Mouse (Mus musculus) C2C12 (cell line): ENCODE measurements around the gene Srrm1. TPM values are rescaled to one million over a fixed set of nuclear protein-coding genes. Genes with fewer than 3 reads are reported as not detected.
A peak's percentile ranks its signal among the peaks of the same experiment; 100 is the strongest.

Experiments
- H3K27me3 ChIP-seq: one replicate; pipeline ENCODE4 v1.6.1; 2011; ENCODE audit not compliant: control insufficient read depth, insufficient read depth, insufficient read length
- H3K36me3 ChIP-seq: one replicate; pipeline ENCODE4 v1.6.1; 2011; ENCODE audit not compliant: control insufficient read depth, insufficient read depth
- H3K4me3 ChIP-seq: one replicate; pipeline ENCODE4 v1.5.1; 2011; ENCODE audit warnings: mild to moderate bottlenecking, control low read depth; ENCODE audit not compliant: poor library complexity, insufficient read depth, severe bottlenecking
- H3K79me2 ChIP-seq: one replicate; pipeline ENCODE4 v1.6.1; 2011; ENCODE audit not compliant: control insufficient read depth, insufficient read depth
- H3K79me3 ChIP-seq: one replicate; pipeline ENCODE4 v1.6.1; 2011; ENCODE audit warnings: low read depth, control low read depth
- H3ac ChIP-seq: one replicate; pipeline ENCODE3; 2011; ENCODE audit warnings: low read depth; ENCODE audit not compliant: control insufficient read depth, insufficient read length
- CEBPB ChIP-seq: IDR thresholded peaks from one replicate; pipeline ENCODE4 v1.6.1; 2011; ENCODE audit warnings: low read depth, mild to moderate bottlenecking, control low read depth, moderate library complexity
- CTCF ChIP-seq: IDR thresholded peaks from one replicate; pipeline ENCODE4 v1.5.1; 2011; ENCODE audit not compliant: control insufficient read depth, insufficient read depth, insufficient read length
- FOSL1 ChIP-seq: IDR thresholded peaks from one replicate; pipeline ENCODE4 v1.8.0; 2011; ENCODE audit warnings: mild to moderate bottlenecking, low read length; ENCODE audit not compliant: poor library complexity, insufficient read depth, severe bottlenecking
- MAX ChIP-seq: IDR thresholded peaks from one replicate; pipeline ENCODE4 v1.6.1; 2011; ENCODE audit warnings: mild to moderate bottlenecking, control low read depth
- MYOD1 ChIP-seq: IDR thresholded peaks from one replicate; pipeline ENCODE4 v1.6.1; 2011; ENCODE audit warnings: low read depth; ENCODE audit not compliant: control insufficient read depth, insufficient read length
- MYOG ChIP-seq: IDR thresholded peaks from one replicate; pipeline ENCODE4 v1.6.1; 2011; ENCODE audit not compliant: control insufficient read depth, insufficient read length; ENCODE audit errors: extremely low read depth
- USF1 ChIP-seq: IDR thresholded peaks from one replicate; pipeline ENCODE4 v1.6.1; 2011; ENCODE audit warnings: low read depth, mild to moderate bottlenecking, control low read depth, moderate library complexity
- long read RNA-seq, 2 experiments: library from polyadenylated mRNA; unstranded; transcript quantifications; one replicate each; pipeline ENCODE4 v2.0.0; 2019 to 2020
- polyA plus RNA-seq: library from polyadenylated mRNA; unstranded; fragments of >200 nt; fragmentation: generic; extraction: Trizol; gene quantifications from one replicate; pipeline ENCODE4 v1.2.1, GENCODE M21; 2012; ENCODE audit warnings: missing spikeins

Gene Srrm1
- 62.6 TPM for polyA plus RNA-seq
- long read RNA-seq, experiment 1, partial matches to known transcripts, result 42 of 49 reads
- long read RNA-seq, experiment 1, other reads (novel, unspliced or antisense), result 7 of 49 reads
- long read RNA-seq, experiment 2, partial matches to known transcripts, result 23 of 39 reads
- long read RNA-seq, experiment 2, other reads (novel, unspliced or antisense), result 9 of 39 reads

DNA sequence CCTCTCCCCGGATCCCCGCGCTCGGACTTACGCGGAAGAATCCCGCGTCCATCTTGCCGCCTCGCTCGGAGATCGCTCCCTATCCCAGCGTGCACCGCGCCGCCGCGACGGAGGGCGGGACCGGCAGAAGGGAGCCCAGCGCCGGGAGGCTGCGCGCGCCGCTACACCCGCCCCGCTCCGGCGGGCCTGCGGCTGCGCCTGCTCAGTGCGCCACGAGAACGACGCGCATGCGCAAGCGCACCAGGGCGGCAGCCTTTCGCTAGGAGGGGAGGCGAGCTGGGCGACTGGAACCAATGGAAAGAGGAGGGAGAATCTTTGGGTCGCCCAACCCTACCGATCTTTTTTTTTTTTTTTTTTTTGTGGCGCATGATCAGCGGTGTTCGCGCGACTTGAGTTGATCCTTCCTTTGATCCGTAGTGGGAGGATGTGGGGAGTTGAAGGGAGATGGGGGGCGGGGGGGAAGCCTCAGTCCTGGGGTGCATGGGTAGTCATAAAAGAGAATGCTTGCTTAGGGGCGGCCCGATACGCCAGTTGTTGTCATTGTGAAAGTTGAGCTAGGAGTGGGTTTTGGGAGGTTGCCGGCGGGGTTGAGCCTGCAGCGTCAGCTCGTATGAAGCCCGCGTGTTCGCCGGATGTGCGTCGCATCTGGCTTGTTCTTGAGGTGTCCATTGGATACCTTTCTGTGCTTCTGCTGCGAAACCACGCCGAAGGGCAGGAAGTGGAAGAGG, at the start of gene Srrm1:
Gene Srrm1 (minus strand): TSS at position 256 of the 728 bp plus-strand sequence.
- H3K79me2 ChIP-seq, result peaks cover 49% of the 10 kb centered on the region
- TF ChIP-seq USF1, result no peak
- TF ChIP-seq MAX, result peak; percentile 93
- peak within 1 kb of the TSS; percentile 99 for H3ac ChIP-seq
- peaks cover 10% of the 10 kb centered on the region for H3K36me3 ChIP-seq
- peaks cover 11% of the 10 kb centered on the region for H3K27me3 ChIP-seq
- H3K79me3 ChIP-seq, result peaks cover 45% of the 10 kb centered on the region
- peak within 1 kb of the TSS; percentile 96 for H3K4me3 ChIP-seq

DNA sequence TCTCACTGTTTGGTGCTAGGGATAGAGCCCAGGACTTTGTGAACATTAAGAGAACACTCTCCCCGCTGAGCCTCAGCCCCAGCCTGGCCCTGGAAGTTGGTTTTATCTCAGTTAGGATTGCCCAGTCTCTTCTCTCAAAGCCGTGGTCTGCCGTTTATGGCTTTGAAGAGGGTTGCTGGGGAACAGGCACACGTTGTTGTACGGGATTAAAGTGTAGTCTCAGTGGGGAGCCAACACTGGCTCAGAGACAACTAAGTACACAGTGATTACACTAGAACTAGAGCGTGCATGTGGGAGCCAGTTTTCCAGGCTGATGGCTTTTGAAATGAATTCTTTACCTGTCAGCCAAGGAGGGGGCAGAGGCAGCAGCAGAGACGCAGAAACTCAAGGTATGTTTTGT, 48.8 kb upstream of the Srrm1 start:
- no peak for TF ChIP-seq MYOD1
- TF ChIP-seq MYOG, result no peak
- no peak for TF ChIP-seq USF1
- TF ChIP-seq CEBPB, result no peak
- TF ChIP-seq MAX, result no peak
- TF ChIP-seq FOSL1, result no peak
- no peak for TF ChIP-seq CTCF
- no peaks in the 10 kb centered on the region for H3K79me3 ChIP-seq
- H3K4me3 ChIP-seq, result no peak overlapping the region
- peaks cover 25% of the 10 kb centered on the region for H3K27me3 ChIP-seq
- no peaks in the 10 kb centered on the region for H3K36me3 ChIP-seq
- H3K79me2 ChIP-seq, result no peaks in the 10 kb centered on the region
- H3ac ChIP-seq, result no peak overlapping the region

DNA sequence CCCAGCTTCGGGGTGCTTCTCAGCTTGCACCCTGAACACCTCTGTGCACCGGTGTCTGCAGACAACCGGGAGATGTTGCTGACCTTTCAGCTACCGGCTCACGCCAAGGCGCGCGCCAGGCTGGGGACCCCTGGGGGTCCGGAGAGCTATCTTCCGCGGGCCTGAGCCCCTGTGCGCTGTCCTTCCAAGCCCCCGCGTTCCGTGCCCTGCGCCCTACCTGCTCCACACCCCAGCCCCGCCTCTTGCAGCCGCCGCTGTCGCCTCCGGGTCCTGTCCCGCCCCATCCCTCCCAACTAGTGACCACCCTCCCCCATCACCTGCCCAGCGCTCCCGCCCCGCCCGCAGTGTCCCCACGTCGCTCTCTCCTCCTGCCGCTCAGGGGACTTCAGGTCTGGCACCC, 44.9 kb upstream of the Srrm1 start, which contains the start of gene Ncmap:
Gene Ncmap (minus strand): TSS at position 237 of the 400 bp plus-strand sequence.
- H3K79me2 ChIP-seq, result no peaks in the 10 kb centered on the region
- TF ChIP-seq CTCF (no peak), CEBPB (no peak), MYOD1 (no peak), USF1 (no peak), FOSL1 (no peak), MYOG (no peak), MAX (no peak)
- no peaks in the 10 kb centered on the region for H3K79me3 ChIP-seq
- no peak within 1 kb of the TSS for H3ac ChIP-seq
- no peaks in the 10 kb centered on the region for H3K36me3 ChIP-seq
- H3K27me3 ChIP-seq, result peaks cover 31% of the 10 kb centered on the region
- H3K4me3 ChIP-seq, result no peak within 1 kb of the TSS

DNA sequence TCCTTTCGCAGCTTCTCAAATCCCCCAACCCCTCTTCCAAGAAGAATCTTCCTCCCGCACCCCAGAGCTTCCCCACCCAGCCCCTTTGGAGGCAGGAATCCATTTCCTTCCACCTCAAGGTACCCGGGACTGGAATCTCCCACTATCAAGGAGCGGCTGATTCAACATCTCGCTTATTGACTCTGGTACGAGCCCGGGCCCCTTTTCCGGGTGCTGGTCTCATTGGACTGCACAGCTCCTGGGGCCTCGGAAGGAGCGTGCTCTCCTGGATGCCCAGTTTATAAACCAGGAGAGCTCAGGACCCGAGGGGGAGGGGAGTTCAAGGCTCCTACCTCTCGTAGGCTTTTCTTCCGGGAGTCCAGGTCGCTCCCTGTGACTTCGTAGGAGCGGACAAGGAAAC, 44.4 kb upstream of the Srrm1 start:
- TF ChIP-seq CTCF, result no peak
- TF ChIP-seq MYOD1, result no peak
- no peak for TF ChIP-seq FOSL1
- no peak for TF ChIP-seq MAX
- no peak for TF ChIP-seq CEBPB
- no peak for TF ChIP-seq USF1
- TF ChIP-seq MYOG, result no peak
- Histone ChIP-seq H3K27me3 (peaks cover 31% of the 10 kb centered on the region), H3ac (no peak overlapping the region), H3K4me3 (no peak overlapping the region), H3K79me2 (no peaks in the 10 kb centered on the region), H3K79me3 (no peaks in the 10 kb centered on the region), H3K36me3 (no peaks in the 10 kb centered on the region)

DNA sequence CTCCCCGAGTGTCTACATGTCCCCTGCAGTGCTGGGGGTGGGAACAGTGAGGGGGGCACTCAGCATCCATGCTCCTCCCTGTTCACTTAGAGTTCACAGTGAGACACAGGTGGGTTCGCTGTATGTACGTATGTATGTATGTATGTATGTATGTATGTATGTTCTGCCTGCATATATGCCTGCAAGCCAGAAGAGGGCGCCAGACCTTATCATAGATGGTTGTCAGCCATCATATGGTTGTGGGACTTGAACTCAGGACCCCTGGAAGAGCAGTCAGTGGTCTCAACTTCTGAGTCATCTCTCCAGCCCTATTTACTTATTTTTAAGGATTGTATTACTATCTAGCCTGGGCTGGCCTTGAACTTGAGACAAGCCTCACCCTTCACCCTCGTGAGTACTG, 43.2 kb upstream of the Srrm1 start:
- Histone ChIP-seq H3K36me3 (no peaks in the 10 kb centered on the region), H3K4me3 (no peak overlapping the region), H3K79me2 (no peaks in the 10 kb centered on the region), H3ac (no peak overlapping the region), H3K27me3 (peaks cover 31% of the 10 kb centered on the region), H3K79me3 (no peaks in the 10 kb centered on the region)
- TF ChIP-seq CEBPB, result no peak
- no peak for TF ChIP-seq CTCF
- no peak for TF ChIP-seq USF1
- TF ChIP-seq FOSL1, result no peak
- TF ChIP-seq MYOD1, result no peak
- TF ChIP-seq MAX, result no peak
- no peak for TF ChIP-seq MYOG

DNA sequence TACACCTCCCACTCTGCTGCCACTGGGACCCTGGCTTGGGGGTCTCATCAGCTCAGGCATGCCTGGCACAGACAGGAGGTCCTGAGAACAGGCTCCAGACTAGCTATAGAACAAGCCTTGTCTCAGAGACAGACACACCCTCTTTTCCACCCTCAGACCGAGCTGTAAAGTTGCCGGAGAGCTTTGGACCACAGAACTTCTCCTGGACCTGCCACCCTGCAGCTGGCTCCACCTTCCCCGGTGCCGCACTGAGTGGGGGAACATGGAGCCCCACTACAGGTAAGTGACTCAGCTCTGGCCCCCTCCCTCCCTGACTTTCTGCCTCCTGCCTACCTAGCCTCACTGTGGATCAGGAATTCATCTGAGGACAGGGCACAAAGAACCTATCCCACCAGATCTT, 42.3 kb upstream of the Srrm1 start:
- Histone ChIP-seq H3K79me2 (no peaks in the 10 kb centered on the region), H3K4me3 (no peak overlapping the region), H3K36me3 (no peaks in the 10 kb centered on the region), H3K79me3 (no peaks in the 10 kb centered on the region), H3K27me3 (peaks cover 31% of the 10 kb centered on the region), H3ac (no peak overlapping the region)
- TF ChIP-seq USF1, result no peak
- no peak for TF ChIP-seq MYOG
- TF ChIP-seq CTCF, result no peak
- no peak for TF ChIP-seq MAX
- TF ChIP-seq MYOD1, result no peak
- no peak for TF ChIP-seq FOSL1
- no peak for TF ChIP-seq CEBPB
